Mouse (Mus musculus): Measurements from ENCODE around the gene 4931440F15Rik. TPM values are rescaled to one million over a fixed set of nuclear protein-coding genes. Genes with fewer than 3 reads are reported as not detected.

4931440F15Rik gene
- 0.10 and 0.14 TPM in 2 replicates for polyA plus RNA-seq (2012; rRNA removed)

DNA sequence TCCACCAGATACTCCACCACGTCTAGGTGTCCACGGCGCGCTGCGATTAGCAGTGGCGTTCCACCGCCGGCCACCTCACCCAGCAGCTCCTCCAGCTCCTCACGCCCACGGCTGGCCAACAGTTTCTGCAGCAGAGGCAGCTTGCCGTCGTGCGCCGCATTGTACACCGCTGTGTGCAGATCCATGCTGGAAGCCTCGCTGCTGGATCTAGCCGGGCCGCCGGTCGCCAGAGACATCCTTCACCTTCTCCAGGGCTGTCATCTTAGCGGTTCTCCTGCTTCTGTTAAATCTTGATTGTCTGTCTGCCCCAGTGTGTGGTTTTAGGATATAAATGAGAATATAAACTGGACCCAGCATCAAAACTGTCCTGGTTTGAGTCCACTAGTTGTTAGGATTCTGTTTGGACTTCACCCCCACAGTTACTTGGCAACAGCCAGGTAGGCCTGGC is at the start of gene 4931440F15Rik:
4931440F15Rik (minus strand) TSS at position 398 of the 448 bp plus-strand sequence.

Other genes with a start within 250 kb of the 4931440F15Rik start
- gene Rtn4, start 132.7 kb downstream of the 4931440F15Rik start, polyA plus RNA-seq (2012; rRNA removed): 22.6 and 24.7 TPM in 2 replicates
- gene Eml6, start 200.4 kb upstream of the 4931440F15Rik start, polyA plus RNA-seq (2012; rRNA removed): 0.13 and 0.17 TPM in 2 replicates